Mouse (Mus musculus) retina, postnatal 7 days (tissue): ENCODE measurements around the gene Gp1bb.

ENCODE experiments used
- DNase-seq: peaks from one replicate; pipeline ENCODE4 v3.0.0-alpha.2; 2012; ENCODE audit warnings: low read depth, low spot score

The Gp1bb gene

GRCm38 (mm10) chr16:18622019-18622418 lies at the start of gene Gp1bb:
TSS of gene Gp1bb (minus strand) at chr16:18622403.
- no peak for DNase-seq

- no peak for DNase-seq
Observed at GRCm38 (mm10) chr16:18669914-18670313, 47.7 kb upstream of the Gp1bb start.

- DNase-seq, result no peak
Observed at GRCm38 (mm10) chr16:18658597-18658996, 36.4 kb upstream of the Gp1bb start.

GRCm38 (mm10) chr16:18655372-18656098 lies 33.3 kb upstream of the Gp1bb start:
- DNase-seq, result no peak

GRCm38 (mm10) chr16:18653290-18654160 lies 31.3 kb upstream of the Gp1bb start:
- DNase-seq, result no peak

GRCm38 (mm10) chr16:18649126-18649525 lies 26.9 kb upstream of the Gp1bb start:
- DNase-seq, result no peak

GRCm38 (mm10) chr16:18645329-18645728 lies 23.1 kb upstream of the Gp1bb start:
- DNase-seq, result no peak

GRCm38 (mm10) chr16:18644485-18644884 lies 22.3 kb upstream of the Gp1bb start:
- no peak for DNase-seq

- no peak for DNase-seq
Observed at GRCm38 (mm10) chr16:18643406-18643998, 21.3 kb upstream of the Gp1bb start.

GRCm38 (mm10) chr16:18642897-18643296 lies 20.7 kb upstream of the Gp1bb start:
- no peak for DNase-seq

GRCm38 (mm10) chr16:18642291-18642690 lies 20.1 kb upstream of the Gp1bb start:
- DNase-seq, result no peak

- DNase-seq, result no peak
Observed at GRCm38 (mm10) chr16:18639382-18639929, 17.3 kb upstream of the Gp1bb start.

GRCm38 (mm10) chr16:18638396-18638795 lies 16.2 kb upstream of the Gp1bb start:
- DNase-seq, result no peak

- DNase-seq, result no peak
Observed at GRCm38 (mm10) chr16:18636804-18637203, 14.6 kb upstream of the Gp1bb start.

GRCm38 (mm10) chr16:18636401-18636800 lies 14.2 kb upstream of the Gp1bb start:
- DNase-seq, result no peak

GRCm38 (mm10) chr16:18633333-18633732 lies 11.1 kb upstream of the Gp1bb start:
- DNase-seq, result no peak

GRCm38 (mm10) chr16:18632816-18633215 lies 10.6 kb upstream of the Gp1bb start:
- no peak for DNase-seq

GRCm38 (mm10) chr16:18632059-18632458 lies 9.9 kb upstream of the Gp1bb start:
- no peak for DNase-seq

GRCm38 (mm10) chr16:18631141-18631540 lies 8.9 kb upstream of the Gp1bb start:
- no peak for DNase-seq

GRCm38 (mm10) chr16:18630291-18630690 lies 8.1 kb upstream of the Gp1bb start:
- DNase-seq, result no peak

- no peak for DNase-seq
Observed at GRCm38 (mm10) chr16:18629390-18630231, 7.4 kb upstream of the Gp1bb start, which contains the start of gene Sept5. TSS of gene Sept5 (minus strand) at chr16:18629954.
